Mouse (Mus musculus) erythroblast, embryonic 14.5 days (primary cell): ENCODE data around the gene Arhgap22.

Experiments
- GATA1 ChIP-seq: IDR thresholded peaks from 2 replicates; pipeline ENCODE4 v1.6.1; 2012; ENCODE audit warnings: low read length, inconsistent platforms, mixed read lengths
- TAL1 ChIP-seq: IDR thresholded peaks from 3 replicates; pipeline ENCODE4 v1.6.1; 2012; ENCODE audit warnings: low read length, inconsistent platforms, mixed read lengths

DNA sequence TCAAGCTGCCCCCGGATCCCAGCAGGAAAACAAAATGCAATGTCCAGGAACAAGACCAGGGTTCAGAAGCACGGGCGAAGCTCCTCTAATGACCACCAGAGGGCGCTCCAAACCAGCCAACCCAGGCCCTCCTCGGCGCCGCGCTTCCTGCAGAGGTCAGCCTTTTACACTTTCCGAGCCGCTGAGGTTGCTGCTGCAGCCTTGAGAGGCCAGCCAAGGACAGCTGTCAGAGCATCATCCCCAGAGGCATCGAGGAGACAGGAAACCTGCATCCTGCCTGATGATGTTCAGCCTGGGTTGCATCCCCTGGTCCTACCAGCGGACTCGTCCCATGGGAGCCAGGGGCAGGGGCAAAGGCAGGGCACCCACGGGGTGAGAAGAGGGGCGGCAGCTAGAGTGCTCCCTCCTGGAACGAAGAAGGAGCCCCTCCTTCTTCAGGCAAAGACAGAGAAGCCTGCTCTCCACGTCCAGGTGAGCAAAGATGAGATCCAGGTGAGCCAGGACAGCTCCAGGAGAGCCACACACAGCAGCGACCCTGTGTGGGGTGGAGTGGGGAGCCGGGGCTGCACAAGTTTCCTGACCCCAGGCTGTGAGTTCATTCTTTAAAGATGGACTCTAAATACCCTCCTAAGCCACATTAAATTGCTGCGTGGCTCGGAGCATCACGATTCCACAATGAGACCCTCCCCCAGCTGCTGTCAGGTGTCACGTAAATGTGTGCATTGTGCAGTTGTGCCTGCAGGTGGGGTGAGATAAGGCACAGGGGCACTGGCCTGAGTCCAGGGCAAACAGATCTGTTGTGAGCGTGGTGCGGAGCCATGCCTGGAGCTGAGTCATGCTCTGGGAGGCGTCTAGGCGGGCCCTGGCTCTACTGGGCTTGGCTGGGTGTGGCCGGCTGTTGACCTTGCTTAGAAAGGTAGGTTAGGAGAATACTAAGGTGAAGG is at the start of gene Arhgap22:
- TF ChIP-seq TAL1 (no peak), GATA1 (0 out of 2 replicates have a peak, but pooled peaks have one; percentile 15)
